Mouse (Mus musculus) kidney, adult 2 months (tissue): ENCODE results near the gene Gimap8.

Source experiments
- CTCF ChIP-seq: fragments of 200-500 bp; conservative IDR thresholded peaks from 2 replicates; pipeline ENCODE4 v1.5.1; 2011; ENCODE audit warnings: low read depth, mild to moderate bottlenecking, control low read depth, low read length, moderate library complexity, mixed read lengths; ENCODE audit not compliant: insufficient read depth, insufficient read length
- POLR2A ChIP-seq: fragments of 200-500 bp; IDR thresholded peaks from one replicate; pipeline ENCODE4 v1.6.1; 2011; ENCODE audit warnings: low read depth, low read length, control low read depth

GRCm38 (mm10) chr6:48635105-48635504 lies 11.9 kb upstream of the Gimap8 start:
- TF ChIP-seq CTCF (no peak), POLR2A (no peak)
